Mouse (Mus musculus) heart, adult 11 months (tissue): ENCODE results near the gene Lrrc42.

Experiments
- DNase-seq: peaks from one replicate; pipeline ENCODE4 v3.0.0; 2022

Gene Lrrc42

DNA sequence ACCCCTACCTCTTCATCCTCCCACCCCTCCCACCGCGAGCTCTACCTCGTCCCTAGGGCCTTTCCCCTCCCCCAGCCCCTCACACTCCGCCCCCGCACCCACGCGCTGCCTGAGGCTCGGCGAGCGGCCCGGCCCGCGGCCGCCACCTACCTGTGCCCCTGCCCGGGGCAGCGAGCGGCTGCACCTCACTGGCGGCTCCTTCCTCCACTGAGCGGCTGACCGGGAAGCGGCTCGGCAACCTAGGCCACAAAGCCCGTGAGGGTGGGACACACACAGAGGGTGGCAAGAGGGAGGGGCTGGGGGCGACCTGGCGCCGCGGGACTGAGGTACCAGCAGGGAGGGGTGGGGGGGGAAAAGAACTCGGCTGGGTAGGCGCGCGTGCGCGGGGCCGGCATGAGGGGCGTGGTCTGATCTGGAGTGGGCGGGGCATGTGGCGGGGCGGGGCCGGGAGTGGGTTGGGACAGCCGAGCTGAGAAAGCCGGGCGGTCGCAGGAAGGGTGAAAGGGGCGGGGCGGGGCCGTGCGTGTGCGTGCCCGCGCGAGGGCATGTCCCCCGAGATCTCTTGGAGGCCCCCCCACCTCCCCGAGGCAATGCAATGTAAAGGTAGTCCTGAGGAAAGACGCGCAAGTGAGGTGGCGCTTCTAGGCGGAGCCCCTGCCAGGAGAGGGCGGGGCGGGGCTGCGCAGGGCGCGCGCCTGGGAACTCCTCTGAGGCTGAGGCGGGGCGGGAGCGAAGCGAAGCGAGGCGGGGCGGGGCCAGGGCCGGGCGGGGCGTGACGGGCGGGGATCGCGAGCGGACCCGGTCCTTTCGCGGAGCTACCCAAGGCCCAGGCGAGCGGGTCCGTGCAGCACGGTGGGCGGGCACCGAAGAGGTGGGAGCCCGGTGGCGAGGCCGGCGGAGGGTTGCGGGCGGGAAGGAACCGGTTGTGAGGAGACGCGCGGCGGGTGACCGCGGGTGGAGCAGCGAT lies at the start of gene Lrrc42, which contains the start of gene Hspb11:
Gene Lrrc42 (minus strand): TSS at position 408 of the 967 bp plus-strand sequence.
Gene Hspb11 (plus strand): TSS at position 469 of the 967 bp plus-strand sequence.
- DNase-seq = peak; percentile 99

DNA sequence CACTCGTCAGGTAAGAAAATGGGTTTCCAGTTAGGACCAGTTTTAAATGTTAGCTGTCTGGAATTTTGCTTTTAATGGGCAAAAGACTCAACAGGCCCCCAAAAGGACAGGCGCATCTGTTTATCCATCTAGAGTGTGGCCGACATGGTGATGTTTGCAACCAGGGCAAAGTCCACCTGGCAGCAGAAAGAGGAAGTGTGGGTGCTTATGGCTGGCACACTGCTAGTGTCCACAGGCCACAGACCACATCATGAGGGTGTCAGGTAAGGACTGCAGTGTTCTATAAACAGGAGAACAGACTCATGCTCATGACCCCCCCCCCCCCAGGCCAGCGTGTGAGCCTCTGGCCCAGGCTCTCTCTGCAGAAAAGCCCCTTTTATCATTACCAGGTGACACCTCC lies 49.5 kb upstream of the Lrrc42 start:
- no peak for DNase-seq

DNA sequence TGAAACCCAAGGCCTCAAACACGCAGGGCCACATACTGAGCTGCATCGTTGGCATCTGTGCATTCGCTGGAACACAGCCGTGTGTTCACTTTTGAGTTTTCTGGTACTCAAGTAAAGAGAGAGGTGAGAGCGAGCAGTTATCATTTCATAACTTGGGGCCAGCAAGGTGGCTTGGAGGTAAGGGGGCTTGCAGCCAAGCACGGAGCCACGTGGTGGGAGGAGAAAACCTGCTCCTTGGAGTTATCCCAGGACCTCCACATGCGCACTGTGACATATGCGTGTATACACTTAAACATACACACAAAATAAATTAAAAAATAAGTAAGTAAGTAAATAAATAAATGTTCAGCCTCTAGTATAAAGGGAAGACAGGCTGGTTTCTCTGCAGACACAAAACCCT lies 48.9 kb upstream of the Lrrc42 start:
- DNase-seq = no peak

DNA sequence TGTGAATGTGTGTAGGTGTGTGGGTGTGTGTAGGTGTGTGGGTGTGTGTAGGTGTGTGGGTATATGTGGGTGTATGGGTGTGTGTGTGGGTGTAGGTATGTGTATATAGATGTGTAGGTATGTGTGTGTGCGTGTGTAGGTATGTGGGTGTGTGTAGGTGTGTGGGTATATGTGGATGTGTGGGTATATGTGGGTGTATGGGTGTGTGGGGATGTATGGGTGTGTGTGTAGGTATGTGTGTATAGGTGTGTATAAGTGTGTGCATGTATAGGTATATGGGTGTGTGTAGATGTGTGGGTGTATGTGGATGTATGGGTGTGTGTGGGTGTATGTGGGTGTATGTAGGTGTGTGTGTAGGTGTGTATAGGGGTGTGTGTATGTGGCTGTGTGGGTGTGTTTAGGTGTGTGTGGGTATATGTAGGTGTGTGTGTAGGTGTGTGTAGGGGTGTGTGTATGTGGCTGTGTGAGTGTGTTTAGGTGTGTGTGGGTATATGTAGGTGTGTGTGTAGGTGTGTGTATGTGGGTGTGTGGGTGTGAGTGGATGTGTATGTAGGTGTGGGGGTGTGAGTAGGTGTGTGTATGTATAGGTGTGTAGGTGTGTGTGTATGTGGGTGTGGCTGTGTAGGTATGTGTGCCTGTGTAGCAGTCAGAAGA lies 47.7 kb upstream of the Lrrc42 start:
- DNase-seq = no peak

DNA sequence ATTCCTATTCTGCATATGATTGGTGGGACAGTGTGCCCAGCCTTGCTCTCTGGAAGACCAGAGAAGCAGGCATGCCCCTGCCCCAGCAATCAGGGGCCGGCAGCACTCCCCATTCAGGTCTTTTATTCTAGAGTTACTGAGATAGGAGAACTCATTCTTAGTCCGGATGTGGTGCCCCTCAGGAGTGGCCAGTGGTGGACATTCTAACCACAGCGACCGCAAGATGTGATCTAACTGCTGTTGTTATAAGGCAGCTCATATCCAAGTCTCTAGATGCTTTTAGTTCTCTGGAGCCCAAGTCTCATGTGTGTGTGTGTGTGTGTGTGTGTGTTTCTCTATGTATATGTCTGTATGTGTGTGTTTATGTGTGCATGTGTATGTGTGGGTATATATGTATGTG lies 47.0 kb upstream of the Lrrc42 start:
- DNase-seq = no peak

DNA sequence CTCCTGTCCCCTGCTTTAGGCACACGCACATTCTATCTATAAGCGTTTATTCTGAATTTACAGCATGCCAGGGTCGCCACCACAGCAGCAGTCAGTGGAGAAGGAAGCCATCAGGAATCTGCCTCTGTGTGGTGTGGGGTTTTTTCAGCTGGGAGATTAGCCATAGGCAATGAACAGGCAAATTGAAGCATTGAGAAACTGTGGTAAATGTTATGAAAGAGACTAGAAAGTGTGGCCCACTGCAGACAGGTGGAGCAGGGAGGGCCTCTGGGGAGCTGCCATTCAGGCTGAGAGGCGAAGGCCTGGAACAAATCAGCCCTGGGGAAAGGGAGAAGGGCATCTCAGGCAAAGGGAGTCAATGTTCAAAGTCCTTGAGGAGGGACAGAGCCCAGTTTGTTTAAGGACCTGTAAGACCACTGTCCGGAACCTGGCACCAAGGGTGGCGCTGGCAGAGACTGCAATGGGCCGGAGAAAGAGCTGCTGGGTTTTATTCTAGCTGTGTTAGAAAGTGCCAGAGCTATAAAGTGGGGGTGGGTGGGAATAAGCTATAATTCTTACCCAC lies 46.5 kb upstream of the Lrrc42 start:
- DNase-seq = no peak

DNA sequence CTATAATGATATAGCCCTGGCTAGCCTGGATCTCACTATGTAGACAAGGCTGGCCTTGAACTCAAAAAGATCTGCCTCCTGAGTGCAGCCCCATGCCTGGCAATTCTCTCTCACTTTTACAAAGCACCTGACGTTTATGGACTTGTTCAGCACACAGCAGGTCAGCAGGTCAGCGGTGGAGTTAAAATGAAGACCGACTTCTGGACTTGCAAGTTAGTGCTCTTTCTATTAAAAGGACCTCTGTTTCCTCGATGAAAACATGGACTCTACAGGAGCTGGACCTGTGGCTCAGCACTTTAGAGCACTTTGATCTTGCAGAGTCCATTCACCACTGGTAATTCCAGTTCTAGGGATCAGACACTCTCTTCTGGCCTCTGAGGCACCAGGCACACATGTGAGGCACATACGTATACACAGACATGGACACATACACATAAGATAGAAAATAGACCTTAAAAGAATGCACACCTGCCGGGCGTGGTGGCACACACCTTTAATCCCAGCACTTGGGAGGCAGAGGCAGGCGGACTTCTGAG lies 44.8 kb upstream of the Lrrc42 start:
- DNase-seq = no peak

DNA sequence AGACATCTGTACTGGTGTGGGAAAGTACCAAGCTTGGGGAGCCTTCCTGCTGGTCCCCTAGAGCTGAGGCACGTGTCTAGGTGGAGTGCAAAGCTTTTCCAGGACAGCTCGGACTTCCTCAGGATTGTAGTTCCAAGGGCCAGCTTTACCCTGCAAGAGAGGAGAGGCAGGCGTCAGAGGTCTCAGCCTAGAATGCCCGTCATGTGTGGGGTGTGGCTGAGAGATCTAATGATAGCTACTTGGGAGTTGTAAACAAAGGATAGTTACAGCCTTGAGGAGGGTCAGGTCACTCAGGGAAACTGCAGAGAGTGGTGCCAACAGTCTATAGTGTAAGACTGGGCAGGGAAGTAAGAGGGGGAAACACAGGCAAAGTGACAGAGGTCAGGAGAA lies 38.9 kb upstream of the Lrrc42 start:
- no peak for DNase-seq

DNA sequence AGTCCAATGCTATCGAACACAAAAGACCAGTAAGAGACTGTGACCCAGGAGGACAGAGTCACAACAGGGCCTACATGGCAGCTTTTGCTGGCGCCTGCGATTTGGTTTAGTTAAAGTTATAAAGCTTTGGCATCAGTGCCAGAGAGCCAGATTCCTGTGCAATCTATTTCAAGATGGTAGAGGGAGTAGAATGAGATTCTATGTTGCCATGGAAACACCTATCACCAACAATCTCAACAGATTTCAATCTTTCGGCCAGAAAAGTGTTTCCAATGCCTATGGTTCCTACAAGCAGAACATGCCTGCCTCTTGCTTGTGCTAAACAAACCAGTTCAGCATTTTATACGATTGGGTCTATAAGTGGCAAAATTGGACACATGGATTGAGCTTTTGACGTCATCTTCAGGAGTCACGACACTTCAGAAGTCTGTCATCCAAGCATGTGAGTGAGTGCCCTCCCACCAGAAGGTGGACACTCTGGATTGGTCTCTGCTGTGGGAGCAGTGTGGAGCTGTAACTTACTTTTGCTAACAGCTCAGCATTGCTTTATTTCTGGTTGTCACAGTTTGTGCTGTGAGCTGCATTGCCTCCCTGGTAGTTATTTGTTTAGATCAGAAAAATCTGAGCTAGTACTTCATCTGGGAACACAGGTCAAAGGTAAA lies 38.4 kb upstream of the Lrrc42 start:
- DNase-seq = no peak

DNA sequence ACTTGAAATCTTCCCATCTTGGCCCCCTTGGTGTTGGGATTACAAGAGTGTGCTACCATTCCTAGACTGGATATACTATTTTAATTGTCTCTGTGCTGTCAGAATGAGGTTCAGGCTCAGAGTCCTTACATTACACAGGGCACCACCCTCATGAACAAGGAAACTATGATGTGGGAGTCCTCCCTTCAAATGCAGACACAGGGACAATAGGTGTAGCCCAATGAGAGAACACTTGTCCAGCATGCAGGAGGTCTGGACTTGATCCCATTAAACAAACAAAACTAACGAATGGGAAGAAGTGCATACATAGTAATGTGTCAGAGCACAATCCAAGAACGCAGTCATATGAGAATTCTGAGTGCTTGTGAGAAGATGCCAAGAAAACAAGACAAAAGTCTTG lies 34.2 kb upstream of the Lrrc42 start:
- peak; percentile 56 for DNase-seq

DNA sequence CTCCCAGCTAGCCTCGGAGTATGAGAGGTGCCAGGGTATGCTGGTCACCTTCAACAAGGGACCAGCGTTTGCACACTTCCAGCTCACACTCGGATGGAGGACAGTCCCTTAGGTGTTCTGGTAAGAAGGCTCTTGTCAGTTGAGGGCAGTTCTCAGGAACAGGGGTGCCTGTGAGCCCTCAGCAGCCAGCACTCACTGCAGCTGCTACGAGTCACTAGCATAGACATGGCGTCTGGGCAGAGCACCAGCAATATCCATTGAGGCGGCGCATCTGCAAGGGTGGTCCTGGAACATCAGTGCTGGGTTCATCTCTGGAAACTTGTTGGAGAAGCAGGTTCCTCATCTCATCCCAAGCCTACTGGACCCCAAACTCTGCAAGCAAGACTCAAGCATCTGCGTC lies 33.1 kb upstream of the Lrrc42 start:
- DNase-seq = peak; percentile 71

DNA sequence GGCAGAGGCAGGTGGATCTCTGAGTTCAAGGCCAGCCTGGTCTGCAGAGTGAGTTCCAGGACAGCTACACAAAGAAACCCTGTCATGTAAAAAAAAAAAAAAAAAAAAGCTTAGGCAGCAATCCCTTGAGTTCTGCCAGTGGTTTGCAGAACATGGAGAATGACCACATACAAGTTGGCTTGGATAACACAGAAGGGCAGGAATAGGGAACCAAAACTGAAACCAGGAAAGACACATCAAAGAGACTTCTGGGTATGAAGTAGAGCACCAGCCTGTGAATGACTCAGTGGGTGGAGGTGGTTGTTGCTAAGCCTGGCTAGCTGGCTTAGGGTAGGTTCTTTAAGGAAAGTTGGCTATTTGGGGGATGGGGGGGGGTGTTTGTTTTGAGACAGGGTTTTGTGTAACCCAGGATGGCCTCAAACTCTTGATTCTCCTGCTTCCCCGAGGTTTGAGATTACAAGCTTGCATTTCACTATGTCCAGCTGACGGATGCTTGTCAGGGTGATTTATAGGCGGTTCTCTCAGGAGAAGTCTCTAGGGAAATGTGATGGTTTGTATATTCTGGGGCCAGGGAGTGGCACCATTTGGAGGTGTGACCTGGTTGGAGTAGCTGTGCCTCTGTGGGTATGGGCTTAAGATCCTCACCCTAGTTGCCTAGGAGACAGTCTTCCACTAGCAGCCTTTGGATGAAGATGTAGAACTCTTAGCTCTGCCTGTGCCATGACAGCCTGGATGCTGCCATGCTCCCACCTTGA lies 32.3 kb upstream of the Lrrc42 start:
- DNase-seq = peak; percentile 93

DNA sequence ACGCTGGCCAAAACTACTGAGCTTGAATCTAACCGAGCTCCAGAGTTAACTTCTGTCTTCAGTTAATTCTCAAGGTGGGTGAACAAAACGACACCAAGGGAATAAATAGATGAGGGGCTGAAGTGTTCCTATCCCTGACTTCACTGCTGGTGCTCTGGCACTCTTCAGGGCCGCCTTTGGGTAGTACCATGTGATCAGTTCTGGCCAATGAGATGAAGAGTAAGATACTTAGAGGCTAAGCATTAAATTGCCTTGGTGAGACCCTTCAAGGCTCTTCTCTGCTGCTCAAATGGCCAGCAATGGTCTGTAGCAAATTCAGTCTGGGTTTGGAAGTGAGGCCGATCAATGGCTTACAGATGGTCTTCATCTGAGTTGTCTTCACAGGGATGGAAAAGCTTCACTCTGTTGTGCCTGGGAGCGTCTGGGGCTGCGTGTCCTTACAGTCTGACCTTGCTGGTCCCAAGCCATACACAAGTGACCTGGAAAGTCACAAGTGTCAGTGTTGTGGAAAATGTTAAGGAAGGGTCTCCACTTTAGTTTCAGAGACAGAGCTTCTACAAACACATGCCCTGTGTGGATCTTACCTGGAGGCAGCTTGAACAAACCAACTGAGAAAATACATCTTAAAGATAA lies 27.6 kb upstream of the Lrrc42 start:
- DNase-seq = peak; percentile 64

DNA sequence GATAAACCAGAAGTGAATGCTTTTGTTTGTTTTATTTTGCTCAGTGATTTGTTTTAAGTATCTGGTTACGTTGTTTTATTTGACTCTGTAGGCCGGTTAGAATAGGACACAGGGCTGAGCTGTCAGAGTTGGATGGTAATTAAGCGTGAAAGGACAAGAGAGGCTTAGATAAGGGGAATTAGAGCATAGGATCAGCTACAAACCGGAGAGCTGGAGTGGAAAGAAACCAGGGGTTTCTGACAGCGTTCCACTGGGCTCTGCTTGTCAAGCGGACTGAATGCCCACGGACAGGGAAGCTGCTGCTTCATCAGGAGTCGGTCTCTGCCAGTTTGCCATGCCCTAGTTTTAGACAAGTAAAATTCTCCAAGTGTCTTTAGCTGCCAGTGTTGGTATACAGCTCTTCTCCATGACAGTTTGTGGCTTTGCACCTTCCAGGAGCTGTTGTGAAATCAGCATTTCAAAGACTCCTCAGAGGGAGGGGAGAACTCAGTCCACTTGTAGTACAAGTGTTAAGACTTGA lies 24.9 kb upstream of the Lrrc42 start:
- DNase-seq = peak; percentile 68

DNA sequence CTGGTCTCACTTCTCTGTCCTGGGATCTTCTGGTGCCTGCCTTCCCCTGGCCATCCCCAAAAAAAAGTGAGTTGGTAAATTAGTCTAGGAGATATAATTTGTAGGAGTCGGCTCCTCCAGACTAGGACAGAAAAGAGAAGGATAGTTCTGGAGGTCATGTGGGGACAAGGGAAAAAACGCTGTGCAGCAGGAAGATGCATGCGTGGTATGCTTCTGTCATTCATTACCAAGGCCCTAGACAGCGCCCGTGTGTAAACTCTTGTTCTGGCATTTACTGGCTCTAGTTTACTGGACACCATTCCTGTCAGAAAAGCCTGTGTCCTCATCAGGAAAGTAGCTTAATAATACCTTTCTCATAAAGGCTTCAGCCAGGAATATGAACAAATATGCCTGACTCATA lies 21.2 kb upstream of the Lrrc42 start:
- peak; percentile 57 for DNase-seq

DNA sequence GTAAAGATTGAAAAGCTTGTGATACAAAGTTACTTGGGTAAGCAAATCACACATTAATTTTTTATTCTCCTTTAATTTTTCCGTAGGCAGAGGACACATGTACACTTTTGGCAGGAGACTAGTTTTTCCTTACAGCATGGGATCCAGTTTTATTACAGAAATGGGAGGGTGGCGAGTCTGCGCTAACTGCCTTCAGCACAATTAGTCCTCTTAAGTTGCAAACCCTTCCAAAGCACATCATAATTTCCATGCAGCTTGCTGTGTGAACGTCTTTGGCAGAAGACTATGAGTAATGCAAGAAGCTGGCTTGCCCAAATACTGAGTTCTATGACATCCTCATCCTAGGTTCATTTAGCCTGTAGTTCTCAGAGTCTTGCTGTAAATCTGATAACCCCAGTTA lies 20.4 kb upstream of the Lrrc42 start:
- DNase-seq = peak; percentile 84

DNA sequence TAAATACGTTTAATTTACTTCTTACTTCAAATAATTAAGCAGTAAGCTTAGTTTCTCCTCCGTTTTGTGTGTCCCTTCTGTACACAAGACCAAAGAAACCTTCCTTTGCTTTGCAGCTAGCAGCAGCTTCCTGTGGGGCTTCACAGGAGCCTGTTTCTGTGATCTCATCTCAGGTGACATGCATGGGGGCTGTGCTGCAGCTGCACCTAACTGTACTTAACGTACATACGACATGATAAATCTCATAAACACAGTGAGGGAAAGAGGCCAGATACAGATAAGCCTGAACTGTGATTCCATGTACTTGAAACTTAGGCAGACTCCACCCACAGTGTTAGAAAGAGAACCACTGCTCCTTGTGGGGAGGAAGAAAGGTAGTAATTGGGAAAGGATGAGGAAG lies 6.7 kb upstream of the Lrrc42 start:
- DNase-seq = peak; percentile 15

DNA sequence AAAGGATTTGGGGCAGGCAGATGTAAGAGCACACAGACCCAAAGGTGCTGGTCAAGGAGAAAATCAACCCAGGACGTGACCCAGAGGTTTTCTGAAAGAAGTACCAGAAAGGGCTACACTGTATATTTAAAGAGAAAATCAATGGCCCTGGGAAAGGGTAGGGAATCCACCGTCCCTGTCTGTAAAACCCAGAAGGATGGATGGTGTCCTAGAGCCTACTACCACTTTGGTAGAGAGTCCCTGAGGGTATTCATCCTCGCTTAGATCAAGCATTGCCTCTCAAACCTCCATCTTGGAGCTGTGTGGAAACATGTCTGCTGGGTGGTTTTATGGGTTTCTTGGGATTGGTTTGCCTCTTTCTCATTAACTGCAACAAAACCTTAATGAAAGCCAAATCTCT lies 1.1 kb upstream of the Lrrc42 start:
- DNase-seq = peak; percentile 78

DNA sequence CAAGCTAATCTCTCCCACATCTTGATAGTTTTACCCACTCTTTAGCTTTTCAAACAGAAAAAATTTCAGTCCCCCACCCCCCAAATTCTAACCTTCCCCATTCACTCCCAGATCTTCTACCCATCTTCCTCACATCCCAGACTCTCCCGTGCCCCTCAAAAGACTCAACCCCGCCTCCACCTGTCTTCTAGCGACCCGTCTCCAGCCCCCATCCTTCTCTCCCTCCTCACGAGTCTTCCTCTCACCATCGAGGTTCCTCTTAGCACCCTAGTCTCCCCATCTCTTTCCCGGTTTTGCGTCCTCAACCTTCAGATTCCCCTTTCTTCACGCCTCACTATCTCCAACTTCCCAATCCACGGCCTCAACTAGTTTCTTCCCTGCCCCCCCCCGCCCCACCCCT lies 810 bp downstream of the Lrrc42 start:
- DNase-seq = peak; percentile 91

DNA sequence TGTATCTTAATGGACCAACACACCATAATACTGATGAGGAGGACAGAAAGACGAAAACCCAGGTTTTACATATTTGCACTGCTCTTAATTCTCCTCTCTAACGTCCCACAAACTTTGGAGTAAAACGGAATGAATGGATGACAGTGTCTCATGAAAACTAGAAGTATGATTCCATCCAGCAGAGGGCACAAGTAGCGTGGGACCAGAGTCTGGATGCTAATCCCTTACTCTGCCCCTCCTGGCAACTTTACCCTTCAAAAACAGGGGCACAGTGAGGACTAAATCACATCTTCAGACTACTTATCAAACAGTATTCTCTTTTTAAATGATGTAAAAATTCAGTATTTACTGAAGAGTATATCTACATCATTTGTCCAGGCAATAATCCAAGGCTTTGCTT lies 2.8 kb downstream of the Lrrc42 start:
- peak; percentile 83 for DNase-seq

DNA sequence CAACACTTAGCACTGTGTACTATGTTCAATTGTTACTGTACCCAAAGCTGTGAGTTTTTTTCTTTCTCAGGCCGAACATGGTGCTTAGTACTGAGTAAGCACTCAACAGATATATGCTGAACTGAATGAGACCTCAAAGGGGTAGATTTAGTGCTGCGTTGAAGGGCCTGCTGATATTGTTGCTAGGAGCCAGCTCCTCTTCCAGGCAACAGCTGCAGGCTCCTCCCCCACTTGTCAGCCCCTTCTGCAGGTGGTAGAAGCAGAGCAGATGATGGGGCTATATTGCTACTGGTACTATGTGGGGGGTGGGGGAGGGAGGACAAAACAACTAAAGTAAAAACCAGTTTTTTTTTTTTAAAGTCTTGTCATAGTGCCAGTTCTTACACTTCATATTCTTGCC lies 3.9 kb downstream of the Lrrc42 start:
- DNase-seq = peak; percentile 88
